Mouse (Mus musculus) urinary bladder, postnatal 36 days (tissue): ENCODE data around the gene Trit1.
"Not testable (repeated sequence)": the region's sequence is repeated elsewhere in the genome, so short reads cannot be mapped to it uniquely, and the experiment has no call there.

Source experiments
- DNase-seq, 2 experiments: peaks; one replicate each; pipeline ENCODE4 v3.0.0; 2022; ENCODE audit warnings: low spot score in 2 of 2, mixed read lengths in 1 of 2

Trit1 gene

GRCm38 (mm10) chr4:123016451-123016957, at the start of gene Trit1:
Gene Trit1 (plus strand): TSS chr4:123016597.
- peak; percentile 90 to 92 for DNase-seq

- no peak for DNase-seq
Observed at GRCm38 (mm10) chr4:122968106-122968505, 48.3 kb upstream of the Trit1 start.

GRCm38 (mm10) chr4:122971191-122971590, 45.2 kb upstream of the Trit1 start:
- no peak for DNase-seq

- DNase-seq: no peak
Observed at GRCm38 (mm10) chr4:122971646-122972045, 44.8 kb upstream of the Trit1 start.

- DNase-seq: no peak
Observed at GRCm38 (mm10) chr4:122972056-122972455, 44.3 kb upstream of the Trit1 start.

GRCm38 (mm10) chr4:122974976-122975520, 41.3 kb upstream of the Trit1 start:
- DNase-seq: no peak

- DNase-seq: no peak
Observed at GRCm38 (mm10) chr4:122976885-122977284, 39.5 kb upstream of the Trit1 start.

- no peak for DNase-seq
Observed at GRCm38 (mm10) chr4:122978850-122979249, 37.5 kb upstream of the Trit1 start.

- DNase-seq: no peak
Observed at GRCm38 (mm10) chr4:122979826-122980225, 36.6 kb upstream of the Trit1 start.

GRCm38 (mm10) chr4:122980684-122981083, 35.7 kb upstream of the Trit1 start:
- DNase-seq: no peak

GRCm38 (mm10) chr4:122981238-122981637, 35.2 kb upstream of the Trit1 start:
- DNase-seq: no peak

- no peak for DNase-seq
Observed at GRCm38 (mm10) chr4:122981930-122982329, 34.5 kb upstream of the Trit1 start.

- DNase-seq: no peak
Observed at GRCm38 (mm10) chr4:122982537-122982936, 33.9 kb upstream of the Trit1 start.

- DNase-seq: no peak
Observed at GRCm38 (mm10) chr4:122983486-122984261, 32.7 kb upstream of the Trit1 start.

GRCm38 (mm10) chr4:122985110-122985509, 31.3 kb upstream of the Trit1 start:
- peak in 1 of 2 experiments; percentile 46 for DNase-seq

- no peak for DNase-seq
Observed at GRCm38 (mm10) chr4:122987421-122987820, 29.0 kb upstream of the Trit1 start.

GRCm38 (mm10) chr4:122988004-122988403, 28.4 kb upstream of the Trit1 start:
- not testable (repeated sequence) for DNase-seq

GRCm38 (mm10) chr4:122991177-122991576, 25.2 kb upstream of the Trit1 start:
- no peak for DNase-seq

GRCm38 (mm10) chr4:122992276-122992675, 24.1 kb upstream of the Trit1 start:
- no peak for DNase-seq

GRCm38 (mm10) chr4:122995404-122996220, 20.8 kb upstream of the Trit1 start, which contains the start of gene Mycl:
Gene Mycl (plus strand): TSS chr4:122995652.
- DNase-seq: peak; percentile 81 to 89

GRCm38 (mm10) chr4:122996221-122996617, 20.2 kb upstream of the Trit1 start:
- DNase-seq: no peak
